Comparison of ENCODE assay signal across 8 mouse cellular contexts in genomic region chr2:155381643-155382331, GRCm38 (mm10). TPM values are rescaled to one million over a fixed set of nuclear protein-coding genes. Genes with fewer than 3 reads are reported as not detected.
DNase-seq lines count a peak whose midpoint lies in the region; ATAC-seq lines count a peak whose summit lies in the region.

No protein-coding gene starts in this region.

- H3K9me3 ChIP-seq in hindbrain, embryonic 16.5 days (ENCODE audit: control insufficient read depth, low read length): no peaks in the 10 kb centered on the region

- H3K36me3 ChIP-seq in hindbrain, embryonic 16.5 days (ENCODE audit: control insufficient read depth, insufficient read depth, low read length): peaks cover 3% of the 10 kb centered on the region; the same call in 1 of the 2 replicates
- H3K36me3 ChIP-seq in macrophage (ENCODE audit: inconsistent target): peaks cover 10% of the 10 kb centered on the region; the same call in 1 of the 2 replicates

- peak overlapping the region; percentile 99 for H3K27ac ChIP-seq in hindbrain, embryonic 16.5 days (ENCODE audit: low read depth, low read length)
- peak overlapping the region; percentile 36 for H3K27ac ChIP-seq in macrophage

- peak; percentile 97 for DNase-seq in R1 (ENCODE audit: low read depth, low spot score)
- DNase-seq in cerebellum, postnatal 25 days: peak; percentile 99
- peak; percentile 98 to 99 for DNase-seq in frontal cortex, postnatal 36 days (ENCODE audit: low spot score in 2 of 2)
- DNase-seq in left cerebral cortex, adult 18-20 months (ENCODE audit: low spot score in 2 of 2): peak; percentile 97 to 99
- peak; percentile 98 for DNase-seq in right cerebral cortex, adult 18-20 months
- DNase-seq in urinary bladder, postnatal 10 days (ENCODE audit: low spot score): peak; percentile 92

- peak; percentile 94 for ATAC-seq in hindbrain, embryonic 16.5 days

- under 1% methylated on average over 60 of the region's 68 CpGs for WGBS in hindbrain, embryonic 16.5 days
- WGBS in macrophage (ENCODE audit: missing documents): under 1% methylated on average over 56 of the region's 68 CpGs

- H3K79me2 ChIP-seq in macrophage (ENCODE audit: inconsistent target): peaks cover 22% of the 10 kb centered on the region; the same call in 1 of the 2 replicates

- H3K4me2 ChIP-seq in hindbrain, embryonic 16.5 days (ENCODE audit: low read length): peak overlapping the region; percentile 84

- peak overlapping the region; percentile 94 for H3K9ac ChIP-seq in hindbrain, embryonic 16.5 days (ENCODE audit: low read depth, low read length)

- no peaks in the 10 kb centered on the region for H3K27me3 ChIP-seq in hindbrain, embryonic 16.5 days (replicated peaks; ENCODE audit: control insufficient read depth, insufficient read depth, low read length)

- peak overlapping the region; percentile 64 for H3K4me3 ChIP-seq in hindbrain, embryonic 16.5 days (ENCODE audit: low read length)
- H3K4me3 ChIP-seq in macrophage (ENCODE audit: inconsistent target): peak overlapping the region; percentile 55

- H3K4me1 ChIP-seq in hindbrain, embryonic 16.5 days (ENCODE audit: control insufficient read depth, insufficient read depth, low read depth, low read length): peaks cover 48% of the 10 kb centered on the region

RNA-seq across cellular contexts. Expression of gene Trp53inp2, which starts 0.9 kb away (rescaled TPM):
- polyA plus RNA-seq in hindbrain, embryonic 16.5 days (2015; fragmentation: Nextera tagmentation; extraction: Ambion mirVana): 92.1 and 116 TPM in 2 replicates
- 100 to 1,000 TPM; 114 to 126 TPM for total RNA-seq in left cerebral cortex, adult 18-20 months (2021)
- 100 to 1,000 TPM in 7 of 26 experiments, 10 to 100 TPM in 19; 10.3 to 180 (median 77.7) TPM for total RNA-seq in macrophage (2018; cell fraction: chromatin; rRNA removed)
- total RNA-seq in macrophage (2018; cell fraction: cytosol; rRNA removed): 10 to 100 TPM; 61.6 to 98.6 (median 85.7) TPM
- total RNA-seq in macrophage (2018; cell fraction: nucleus; rRNA removed): 100 to 1,000 TPM in 16 of 26 experiments, 10 to 100 TPM in 10; 22.6 to 176 (median 120) TPM
- polyA plus RNA-seq in macrophage (2018): 38.4 to 62.3 TPM (median 55.4 TPM) in 3 replicates

RNA-seq across cellular contexts. Expression of gene Pigu, which starts 24.6 kb away (rescaled TPM):
- polyA plus RNA-seq in hindbrain, embryonic 16.5 days (2015; fragmentation: Nextera tagmentation; extraction: Ambion mirVana): 64.6 and 67.7 TPM in 2 replicates
- 10 to 100 TPM; 27.5 to 31.2 TPM for total RNA-seq in left cerebral cortex, adult 18-20 months (2021)
- total RNA-seq in macrophage (2018; cell fraction: chromatin; rRNA removed): 10 to 100 TPM in 25 of 26 experiments, 1 to 10 TPM in 1; 8.2 to 57.5 (median 34.7) TPM
- 10 to 100 TPM; 19.7 to 41.8 (median 31.7) TPM for total RNA-seq in macrophage (2018; cell fraction: cytosol; rRNA removed)
- 10 to 100 TPM; 17.6 to 58.3 (median 32.9) TPM for total RNA-seq in macrophage (2018; cell fraction: nucleus; rRNA removed)
- 26.4 to 67.1 TPM (median 39.7 TPM) in 3 replicates for polyA plus RNA-seq in macrophage (2018)

Comparison
In these comparisons a context has a peak if more than half of its experiments do, and no peak if none do; other contexts are left out.
1. Peak in every context shown above with its lines: DNase-seq, ATAC-seq, H3K4me3 ChIP-seq and H3K27ac ChIP-seq.